Mouse (Mus musculus): ENCODE measurements at regions not wholly inside any gene's neighbourhood (a gene's known extent, or its start where the extent isn't known, plus 50 kb on each side); places are given as distances from the start of the nearest gene placed in this dataset.

- no peak overlapping the region for H3K9ac ChIP-seq (ENCODE audit: low read depth, low read length)
- no peaks in the 10 kb centered on the region for H3K36me3 ChIP-seq (ENCODE audit: control insufficient read depth, insufficient read depth, low read length)
- no peak for TF ChIP-seq EP300 (IDR thresholded peaks at IDR 0.05; ENCODE audit: insufficient read depth, low read depth, low read length)
- no peak for TF ChIP-seq CTCF (IDR thresholded peaks at IDR 0.05)
- no peak for TF ChIP-seq POLR2A (IDR thresholded peaks at IDR 0.05; ENCODE audit: insufficient read depth, low read depth, low read length)
- no peak overlapping the region for H3K4me3 ChIP-seq
- no peaks in the 10 kb centered on the region for H3K79me2 ChIP-seq (replicated peaks; ENCODE audit: control insufficient read depth, insufficient read depth, low read length)
- H3K27me3 ChIP-seq (ENCODE audit: control insufficient read depth, insufficient read depth, low read length) = no peaks in the 10 kb centered on the region
- intact Hi-C loops (cut with DNase I) = no loop called here
- no peak overlapping the region for H3K27ac ChIP-seq
- WGBS = 48% methylated on average over 10 of the region's 10 CpGs
- no peak for DNase-seq
- no peaks in the 10 kb centered on the region for H3K4me1 ChIP-seq (ENCODE audit: control insufficient read depth, insufficient read depth, low read length)
These were observed 210.6 kb upstream of the H2al1a start for GRCm38 (mm10) chrX:11088506-11088905.

GRCm38 (mm10) chrX:11090432-11090831 lies 208.6 kb upstream of the H2al1a start:
- whole genome bisulfite sequencing = 40% methylated on average over 7 of the region's 7 CpGs
- DNase-seq = peak; percentile 34 to 35
- Histone ChIP-seq H3K9ac (ENCODE audit: low read depth, low read length) (no peak overlapping the region), H3K27me3 (ENCODE audit: control insufficient read depth, insufficient read depth, low read length) (no peaks in the 10 kb centered on the region), H3K27ac (no peak overlapping the region), H3K4me3 (no peak overlapping the region), H3K36me3 (ENCODE audit: control insufficient read depth, insufficient read depth, low read length) (no peaks in the 10 kb centered on the region), H3K4me1 (ENCODE audit: control insufficient read depth, insufficient read depth, low read length) (no peaks in the 10 kb centered on the region), H3K79me2 (replicated peaks; ENCODE audit: control insufficient read depth, insufficient read depth, low read length) (no peaks in the 10 kb centered on the region)
- intact Hi-C loops (cut with DNase I) = no loop called here
- peak; percentile 56 for TF ChIP-seq CTCF (IDR thresholded peaks at IDR 0.05)
- TF ChIP-seq EP300 (IDR thresholded peaks at IDR 0.05; ENCODE audit: insufficient read depth, low read depth, low read length) = no peak
- TF ChIP-seq POLR2A (IDR thresholded peaks at IDR 0.05; ENCODE audit: insufficient read depth, low read depth, low read length) = no peak

- 59% methylated on average over 9 of the region's 9 CpGs for WGBS
- Histone ChIP-seq H3K4me1 (ENCODE audit: control insufficient read depth, insufficient read depth, low read length) (no peaks in the 10 kb centered on the region), H3K79me2 (replicated peaks; ENCODE audit: control insufficient read depth, insufficient read depth, low read length) (no peaks in the 10 kb centered on the region), H3K4me3 (no peak overlapping the region), H3K27ac (no peak overlapping the region), H3K27me3 (ENCODE audit: control insufficient read depth, insufficient read depth, low read length) (no peaks in the 10 kb centered on the region), H3K36me3 (ENCODE audit: control insufficient read depth, insufficient read depth, low read length) (no peaks in the 10 kb centered on the region), H3K9ac (ENCODE audit: low read depth, low read length) (no peak overlapping the region)
- TF ChIP-seq POLR2A (IDR thresholded peaks at IDR 0.05; ENCODE audit: insufficient read depth, low read depth, low read length) (no peak), EP300 (IDR thresholded peaks at IDR 0.05; ENCODE audit: insufficient read depth, low read depth, low read length) (no peak), CTCF (IDR thresholded peaks at IDR 0.05) (no peak)
- intact Hi-C loops (cut with DNase I) = no loop called here
- no peak for DNase-seq
These were observed 201.3 kb upstream of the H2al1a start for GRCm38 (mm10) chrX:11097581-11098254.

- Histone ChIP-seq H3K27me3 (ENCODE audit: control insufficient read depth, insufficient read depth, low read length) (no peaks in the 10 kb centered on the region), H3K4me3 (no peak overlapping the region), H3K9ac (ENCODE audit: low read depth, low read length) (no peak overlapping the region), H3K79me2 (replicated peaks; ENCODE audit: control insufficient read depth, insufficient read depth, low read length) (no peaks in the 10 kb centered on the region), H3K27ac (no peak overlapping the region), H3K4me1 (ENCODE audit: control insufficient read depth, insufficient read depth, low read length) (no peaks in the 10 kb centered on the region), H3K36me3 (ENCODE audit: control insufficient read depth, insufficient read depth, low read length) (no peaks in the 10 kb centered on the region)
- 67% methylated on average over 4 of the region's 4 CpGs for WGBS
- no peak for TF ChIP-seq POLR2A (IDR thresholded peaks at IDR 0.05; ENCODE audit: insufficient read depth, low read depth, low read length)
- no peak for DNase-seq
- intact Hi-C loops (cut with DNase I) = no loop called here
These were observed 200.7 kb upstream of the H2al1a start for GRCm38 (mm10) chrX:11098366-11098765.

- Histone ChIP-seq H3K36me3 (ENCODE audit: control insufficient read depth, insufficient read depth, low read length) (no peaks in the 10 kb centered on the region), H3K79me2 (replicated peaks; ENCODE audit: control insufficient read depth, insufficient read depth, low read length) (no peaks in the 10 kb centered on the region), H3K9ac (ENCODE audit: low read depth, low read length) (no peak overlapping the region), H3K27me3 (ENCODE audit: control insufficient read depth, insufficient read depth, low read length) (no peaks in the 10 kb centered on the region), H3K27ac (no peak overlapping the region), H3K4me3 (no peak overlapping the region), H3K4me1 (ENCODE audit: control insufficient read depth, insufficient read depth, low read length) (no peaks in the 10 kb centered on the region)
- 74% methylated on average over 13 of the region's 13 CpGs for WGBS
- TF ChIP-seq CTCF (IDR thresholded peaks at IDR 0.05) = no peak
- TF ChIP-seq POLR2A (IDR thresholded peaks at IDR 0.05; ENCODE audit: insufficient read depth, low read depth, low read length) = no peak
- no peak for TF ChIP-seq EP300 (IDR thresholded peaks at IDR 0.05; ENCODE audit: insufficient read depth, low read depth, low read length)
- intact Hi-C loops (cut with DNase I) = no loop called here
- DNase-seq = no peak
These were observed 199.6 kb upstream of the H2al1a start for GRCm38 (mm10) chrX:11099146-11100087.

GRCm38 (mm10) chrX:11100935-11101334 lies 198.1 kb upstream of the H2al1a start:
- H3K27me3 ChIP-seq (ENCODE audit: control insufficient read depth, insufficient read depth, low read length) = no peaks in the 10 kb centered on the region
- H3K4me1 ChIP-seq (ENCODE audit: control insufficient read depth, insufficient read depth, low read length) = no peaks in the 10 kb centered on the region
- intact Hi-C loops (cut with DNase I) = no loop called here
- no peaks in the 10 kb centered on the region for H3K79me2 ChIP-seq (replicated peaks; ENCODE audit: control insufficient read depth, insufficient read depth, low read length)
- no peak overlapping the region for H3K4me3 ChIP-seq
- H3K36me3 ChIP-seq (ENCODE audit: control insufficient read depth, insufficient read depth, low read length) = no peaks in the 10 kb centered on the region
- H3K9ac ChIP-seq (ENCODE audit: low read depth, low read length) = no peak overlapping the region
- no peak for DNase-seq
- H3K27ac ChIP-seq = no peak overlapping the region
- WGBS = 38% methylated on average over 3 of the region's 3 CpGs
- TF ChIP-seq EP300 (IDR thresholded peaks at IDR 0.05; ENCODE audit: insufficient read depth, low read depth, low read length) = no peak
- no peak for TF ChIP-seq POLR2A (IDR thresholded peaks at IDR 0.05; ENCODE audit: insufficient read depth, low read depth, low read length)
- peak; percentile 52 for TF ChIP-seq CTCF (IDR thresholded peaks at IDR 0.05)

Data from heart, adult 2 months (tissue).